Mouse (Mus musculus) midbrain, embryonic 11.5 days (tissue): ENCODE data around the gene Crym. TPM values are rescaled to one million over a fixed set of nuclear protein-coding genes. Genes with fewer than 3 reads are reported as not detected.

Experiments used
- ATAC-seq: fragments of 200-750 bp; cut with Nextera tagmentation; 2 replicates; pipeline ENCODE4 v1.8.0; 2017; ENCODE audit warnings: moderate TSS enrichment, moderate library complexity; ENCODE audit not compliant: low FRiP score
- DNase-seq: peaks from one replicate; pipeline ENCODE4 v3.0.0; 2015; ENCODE audit warnings: low spot score; ENCODE audit errors: missing footprints
- H3K27ac ChIP-seq: fragments of 300-500 bp; sonication (generic); 2 replicates; pipeline ENCODE4 v1.5.1; 2014; ENCODE audit warnings: low read depth, low read length
- H3K27me3 ChIP-seq: fragments of 300-500 bp; sonication (generic); 2 replicates; pipeline ENCODE4 v1.6.1; 2014; ENCODE audit warnings: mild to moderate bottlenecking, low read length, moderate library complexity, mixed read lengths; ENCODE audit not compliant: control insufficient read depth, insufficient read depth
- H3K36me3 ChIP-seq: fragments of 300-500 bp; sonication (generic); 2 replicates; pipeline ENCODE4 v1.6.1; 2014; ENCODE audit warnings: mild to moderate bottlenecking, low read length, moderate library complexity, mixed read lengths; ENCODE audit not compliant: control insufficient read depth, insufficient read depth
- H3K4me1 ChIP-seq: fragments of 300-500 bp; sonication (generic); 2 replicates; pipeline ENCODE4 v1.6.1; 2014; ENCODE audit warnings: low read length; ENCODE audit not compliant: control insufficient read depth, insufficient read depth
- H3K4me2 ChIP-seq: fragments of 300-500 bp; sonication (generic); 2 replicates; pipeline ENCODE4 v1.6.1; 2014; ENCODE audit warnings: mild to moderate bottlenecking, moderate library complexity
- H3K4me3 ChIP-seq: fragments of 300-500 bp; sonication (generic); 2 replicates; pipeline ENCODE4 v1.5.1; 2014; ENCODE audit warnings: low read depth, low read length
- H3K9ac ChIP-seq: fragments of 300-500 bp; sonication (generic); 2 replicates; pipeline ENCODE4 v1.6.1; 2014; ENCODE audit warnings: low read length
- H3K9me3 ChIP-seq: fragments of 300-500 bp; sonication (generic); 2 replicates; pipeline ENCODE4 v1.6.1; 2016; ENCODE audit warnings: low read length; ENCODE audit not compliant: control insufficient read depth
- WGBS: fragments of 180-500 bp; shearing (Covaris S2); extraction: QIAGEN DNeasy Blood & Tissue Kit; methylation state at CpG from one replicate; pipeline ENCODE4 v1.1.7; 2014; 5-methylcytosine and 5-hydroxymethylcytosine counted together
- polyA plus RNA-seq: library from polyadenylated mRNA; unstranded; fragments of >200 nt; fragmentation: Nextera tagmentation; extraction: Ambion mirVana; gene quantifications from 2 replicates; pipeline ENCODE4 v1.2.1, GENCODE M21; 2014

Crym gene
- polyA plus RNA-seq, 1 experiment from 2014 or later = 27.3 TPM

DNA sequence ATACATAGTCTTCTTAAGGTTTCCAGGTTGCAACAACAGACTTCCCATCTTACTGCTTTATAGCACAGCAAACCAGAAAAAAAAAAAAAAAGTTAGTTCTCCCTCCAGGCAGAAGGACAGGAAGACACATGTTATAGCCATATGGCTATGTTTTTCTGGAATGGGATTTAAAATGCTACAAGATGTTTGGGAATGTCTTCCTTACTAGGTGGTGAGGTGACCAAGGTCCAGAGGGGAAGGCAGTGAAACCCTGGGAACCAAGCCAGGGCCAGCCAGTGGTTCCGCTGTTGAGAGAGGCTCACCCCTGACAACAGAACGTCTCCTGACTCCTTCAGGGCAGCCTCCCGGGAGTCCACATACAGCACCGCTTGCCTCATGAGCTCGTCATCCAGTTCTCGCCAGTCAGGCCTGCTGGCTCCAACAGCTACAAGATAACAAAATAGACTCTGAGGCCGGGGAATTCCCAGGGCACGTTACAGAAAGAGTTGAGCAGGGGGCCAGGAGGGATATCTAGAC lies 11.7 kb downstream of the Crym start:
- Histone ChIP-seq H3K4me2 (no peak overlapping the region), H3K4me3 (no peak overlapping the region), H3K9ac (no peak overlapping the region), H3K4me1 (no peaks in the 10 kb centered on the region; the same call in 1 of the 2 replicates), H3K36me3 (no peaks in the 10 kb centered on the region), H3K9me3 (no peaks in the 10 kb centered on the region), H3K27me3 (no peaks in the 10 kb centered on the region), H3K27ac (no peak overlapping the region)
- ATAC-seq (no peak), DNase-seq (no peak)
- 83% methylated on average over 8 of the region's 8 CpGs for WGBS

- no peak for DNase-seq
- WGBS = 84% methylated on average over 8 of the region's 8 CpGs
- no peak for ATAC-seq
Measured at GRCm38 (mm10) chr7:120189369-120190149, 12.4 kb downstream of the Crym start.

GRCm38 (mm10) chr7:120188946-120189345 lies 13.0 kb downstream of the Crym start:
- Histone ChIP-seq H3K27ac (no peak overlapping the region), H3K9me3 (no peaks in the 10 kb centered on the region), H3K36me3 (no peaks in the 10 kb centered on the region), H3K4me3 (no peak overlapping the region), H3K4me1 (no peaks in the 10 kb centered on the region), H3K27me3 (no peaks in the 10 kb centered on the region), H3K9ac (no peak overlapping the region), H3K4me2 (no peak overlapping the region)
- DNase-seq (no peak), ATAC-seq (no peak)
- WGBS = 91% methylated on average over 5 of the region's 5 CpGs

More at GRCm38 (mm10) chr7:120189369-120190149, 12.4 kb downstream of the Crym start:
- Histone ChIP-seq H3K36me3 (no peaks in the 10 kb centered on the region), H3K4me1 (no peaks in the 10 kb centered on the region), H3K9ac (no peak overlapping the region), H3K27ac (no peak overlapping the region), H3K4me3 (no peak overlapping the region), H3K27me3 (no peaks in the 10 kb centered on the region), H3K9me3 (no peaks in the 10 kb centered on the region), H3K4me2 (no peak overlapping the region)

DNA sequence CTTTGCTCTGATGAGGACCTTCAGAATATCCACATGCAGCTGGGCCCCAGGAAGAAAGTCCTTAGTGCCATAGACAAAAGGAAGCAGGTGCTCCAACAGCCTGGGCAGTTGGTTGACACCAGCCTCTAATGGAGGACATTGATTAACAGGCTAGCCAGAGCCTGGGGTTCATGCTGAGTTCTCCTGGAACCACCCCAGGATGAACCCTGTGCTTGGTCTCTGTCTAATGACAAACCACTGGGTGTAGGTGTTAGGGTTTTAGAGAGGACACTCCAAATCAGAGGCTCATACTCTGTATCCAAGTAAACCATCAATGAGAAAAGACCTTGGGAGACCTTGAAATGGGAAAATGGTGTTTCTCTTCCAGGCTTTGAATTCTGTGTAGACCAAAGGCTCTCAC lies 19.0 kb downstream of the Crym start:
- no peak for DNase-seq
- H3K9ac ChIP-seq = no peak overlapping the region
- no peaks in the 10 kb centered on the region for H3K4me1 ChIP-seq
- no peak overlapping the region for H3K4me2 ChIP-seq
- H3K27me3 ChIP-seq = no peaks in the 10 kb centered on the region
- no peaks in the 10 kb centered on the region for H3K36me3 ChIP-seq
- ATAC-seq = no peak
- H3K9me3 ChIP-seq = no peaks in the 10 kb centered on the region
- no peak overlapping the region for H3K27ac ChIP-seq
- no peak overlapping the region for H3K4me3 ChIP-seq

DNA sequence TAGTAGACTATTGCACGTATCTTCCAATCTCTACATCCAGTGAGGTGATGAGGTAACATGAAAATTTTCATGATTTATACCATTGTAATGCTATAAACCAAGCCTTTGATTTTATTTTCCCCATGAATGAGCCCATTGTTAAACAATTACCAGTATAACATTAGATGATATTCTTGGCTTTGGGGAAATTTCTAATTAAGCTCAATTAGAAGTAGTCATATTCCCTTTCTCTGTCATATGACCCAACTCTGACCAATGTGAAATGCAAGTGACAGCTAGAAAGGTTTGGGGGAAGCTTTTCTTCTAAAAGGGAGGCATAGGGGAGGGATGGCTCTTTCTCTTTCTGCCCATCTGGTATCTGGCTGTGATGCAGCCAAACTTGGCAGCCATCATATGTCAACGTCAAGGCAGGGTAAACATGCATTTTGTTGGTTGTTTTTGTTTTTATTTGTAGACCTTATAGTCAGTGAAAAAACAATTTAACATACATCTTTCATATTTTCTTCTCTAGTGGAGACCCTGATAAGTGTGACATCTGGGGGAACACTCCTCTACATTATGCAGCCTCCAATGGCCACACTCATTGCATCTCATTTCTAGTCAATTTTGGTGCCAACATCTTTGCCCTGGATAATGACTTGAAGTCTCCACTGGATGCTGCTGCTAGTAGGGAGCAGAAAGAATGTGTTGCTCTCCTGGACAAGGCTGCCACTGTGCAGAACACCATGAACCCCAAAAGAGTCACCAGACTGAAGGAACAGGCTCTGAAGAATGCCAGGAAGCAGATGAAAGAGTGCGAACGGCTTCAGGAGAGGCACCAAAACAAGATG lies 20.3 kb downstream of the Crym start:
- H3K4me3 ChIP-seq = no peak overlapping the region
- WGBS = 86% methylated on average over 4 of the region's 4 CpGs
- no peak for ATAC-seq

GRCm38 (mm10) chr7:120180547-120180946 lies 21.4 kb downstream of the Crym start:
- DNase-seq (no peak), ATAC-seq (no peak)
- WGBS = 88% methylated on average over 5 of the region's 5 CpGs
- H3K27ac ChIP-seq = no peak overlapping the region
- no peak overlapping the region for H3K4me3 ChIP-seq
- no peaks in the 10 kb centered on the region for H3K9me3 ChIP-seq
- H3K9ac ChIP-seq = no peak overlapping the region
- H3K4me2 ChIP-seq = no peak overlapping the region
- no peaks in the 10 kb centered on the region for H3K27me3 ChIP-seq
- H3K4me1 ChIP-seq = no peaks in the 10 kb centered on the region
- no peaks in the 10 kb centered on the region for H3K36me3 ChIP-seq

More for the DNA sequence above, 20.3 kb downstream of the Crym start:
- no peaks in the 10 kb centered on the region for H3K27me3 ChIP-seq
- H3K4me2 ChIP-seq = no peak overlapping the region
- H3K9me3 ChIP-seq = no peaks in the 10 kb centered on the region
- H3K36me3 ChIP-seq = no peaks in the 10 kb centered on the region
- H3K27ac ChIP-seq = no peak overlapping the region
- no peak overlapping the region for H3K9ac ChIP-seq
- no peaks in the 10 kb centered on the region for H3K4me1 ChIP-seq
- no peak for DNase-seq

- Histone ChIP-seq H3K4me1 (no peaks in the 10 kb centered on the region), H3K9me3 (no peaks in the 10 kb centered on the region), H3K4me2 (no peak overlapping the region), H3K27me3 (no peaks in the 10 kb centered on the region), H3K4me3 (no peak overlapping the region), H3K9ac (no peak overlapping the region), H3K27ac (no peak overlapping the region), H3K36me3 (no peaks in the 10 kb centered on the region)
- DNase-seq (no peak), ATAC-seq (no peak)
- 59% methylated on average over 2 of the region's 2 CpGs for WGBS
Measured at GRCm38 (mm10) chr7:120178935-120179334, 23.0 kb downstream of the Crym start.

GRCm38 (mm10) chr7:120177611-120178010 lies 24.3 kb downstream of the Crym start:
- Histone ChIP-seq H3K36me3 (no peaks in the 10 kb centered on the region), H3K27me3 (no peaks in the 10 kb centered on the region), H3K27ac (no peak overlapping the region), H3K4me1 (no peaks in the 10 kb centered on the region), H3K4me3 (no peak overlapping the region), H3K4me2 (no peak overlapping the region), H3K9ac (no peak overlapping the region), H3K9me3 (no peaks in the 10 kb centered on the region)
- ATAC-seq (no peak), DNase-seq (no peak)
- 90% methylated on average over 3 of the region's 3 CpGs for WGBS
